Mouse (Mus musculus) megakaryocyte progenitor cell, adult 5-6 weeks (primary cell): Measurements from ENCODE around the gene Agmat. TPM values are rescaled to one million over a fixed set of nuclear protein-coding genes. Genes with fewer than 3 reads are reported as not detected.
"Not testable (repeated sequence)": the region's sequence is repeated elsewhere in the genome, so short reads cannot be mapped to it uniquely, and the experiment has no call there.

ENCODE experiments used
- ATAC-seq: replicated peaks from 2 replicates; pipeline ENCODE4 v1.8.0; 2016; ENCODE audit warnings: mild to moderate bottlenecking, moderate TSS enrichment, inconsistent platforms; ENCODE audit not compliant: poor library complexity
- total RNA-seq, 2 experiments: library from RNA; stranded (forward) in 1 of 2; stranded (reverse) in 1 of 2; fragments of 157-497, 149-512 nt in 1 of 2; fragments of 200-1000 nt in 1 of 2; gene quantifications; 2 replicates each; pipeline versions ENCODE4 v1.2.3 to v1.2.4; 2015 to 2017

The Agmat gene
- total RNA-seq, 2 experiments from 2014 or later: not detected

DNA sequence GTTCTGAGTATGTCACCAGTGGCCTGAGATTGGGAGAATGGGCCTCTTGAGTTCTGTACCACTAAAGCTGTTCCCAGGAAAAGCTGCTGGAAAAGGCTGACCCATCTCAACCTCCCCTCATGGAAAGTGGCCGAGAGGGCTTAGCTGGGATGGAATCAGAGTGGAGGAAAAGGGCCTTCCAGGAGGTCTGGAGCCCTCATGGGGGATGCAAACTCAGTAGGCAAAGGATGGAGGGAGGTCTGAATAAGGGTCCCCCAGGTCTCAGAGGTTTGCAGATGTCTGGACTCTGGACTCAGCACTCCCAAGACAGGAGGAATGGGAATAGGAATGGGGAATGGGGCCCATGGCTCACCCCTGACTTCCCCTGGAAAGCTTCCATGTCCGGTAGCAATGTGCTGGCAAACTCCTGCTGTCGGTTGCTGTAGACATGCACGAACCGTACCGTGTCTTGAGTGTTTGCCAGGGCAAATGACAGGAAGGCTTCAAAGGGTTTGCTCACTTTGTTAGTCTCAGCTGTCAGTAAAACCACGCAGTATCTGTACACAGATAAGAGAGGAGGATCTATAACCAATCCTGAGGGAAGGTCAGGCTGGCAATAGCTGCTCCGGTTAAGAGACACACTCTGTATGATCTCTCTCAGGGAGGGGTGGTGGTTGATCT is 23.2 kb downstream of the Agmat start:
- ATAC-seq: no peak

DNA sequence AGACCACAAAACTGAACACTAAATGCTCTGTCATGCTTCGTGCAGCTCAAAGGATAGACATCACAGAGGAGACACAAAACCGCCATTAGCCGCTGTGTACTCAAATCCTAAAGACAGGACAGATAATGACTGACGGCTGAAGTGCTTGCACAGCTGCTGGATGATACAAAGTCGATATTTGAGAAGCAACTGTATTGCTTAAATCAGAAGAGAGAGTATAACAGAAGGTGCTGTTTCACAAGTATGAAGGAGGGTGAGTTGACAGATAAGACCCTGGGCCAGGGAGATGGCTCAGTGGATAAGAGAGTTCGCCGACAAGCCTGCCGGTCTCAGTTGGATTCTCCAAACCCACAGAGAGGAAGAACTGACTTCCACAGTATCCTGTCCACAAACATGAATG is 25.4 kb downstream of the Agmat start:
- ATAC-seq: peak; percentile 38

DNA sequence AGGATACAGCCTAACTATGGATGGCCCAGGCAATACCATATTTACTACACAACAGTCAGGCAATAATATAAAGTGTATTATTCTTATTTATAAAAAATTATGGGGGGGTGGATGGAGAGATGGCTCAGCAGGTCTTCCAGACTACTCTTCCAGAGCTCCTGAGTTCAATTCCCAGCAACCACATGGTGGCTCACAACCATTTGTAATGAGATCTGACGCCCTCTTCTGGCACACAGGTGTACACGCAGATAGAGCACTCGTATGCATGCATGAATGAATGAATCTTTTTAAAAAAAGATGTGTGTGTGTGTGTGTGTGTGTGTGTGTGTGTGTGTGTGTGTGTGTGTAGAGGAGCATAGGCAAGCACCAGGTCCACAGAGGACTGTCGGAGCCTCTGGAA is 26.5 kb downstream of the Agmat start:
- ATAC-seq: not testable (repeated sequence)

DNA sequence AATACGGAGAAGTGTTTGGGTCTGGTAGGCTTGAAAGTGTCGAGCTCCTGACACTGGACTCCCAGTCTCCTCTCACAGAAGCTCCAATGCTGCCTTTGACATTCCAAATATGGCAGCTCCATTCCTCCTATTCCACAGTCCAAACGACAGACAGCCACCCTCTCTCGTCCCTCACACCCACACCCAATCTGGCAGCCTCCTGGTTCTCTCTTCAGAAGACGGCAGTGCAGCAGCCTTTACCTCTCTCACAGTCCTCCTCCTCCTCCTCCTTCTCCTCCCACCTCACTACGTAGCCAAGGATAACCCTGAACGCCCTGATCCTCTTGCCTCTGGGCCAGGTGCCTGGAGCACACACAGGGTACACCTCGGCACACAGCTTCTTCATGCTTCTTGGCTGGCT is 33.4 kb downstream of the Agmat start:
- no peak for ATAC-seq

DNA sequence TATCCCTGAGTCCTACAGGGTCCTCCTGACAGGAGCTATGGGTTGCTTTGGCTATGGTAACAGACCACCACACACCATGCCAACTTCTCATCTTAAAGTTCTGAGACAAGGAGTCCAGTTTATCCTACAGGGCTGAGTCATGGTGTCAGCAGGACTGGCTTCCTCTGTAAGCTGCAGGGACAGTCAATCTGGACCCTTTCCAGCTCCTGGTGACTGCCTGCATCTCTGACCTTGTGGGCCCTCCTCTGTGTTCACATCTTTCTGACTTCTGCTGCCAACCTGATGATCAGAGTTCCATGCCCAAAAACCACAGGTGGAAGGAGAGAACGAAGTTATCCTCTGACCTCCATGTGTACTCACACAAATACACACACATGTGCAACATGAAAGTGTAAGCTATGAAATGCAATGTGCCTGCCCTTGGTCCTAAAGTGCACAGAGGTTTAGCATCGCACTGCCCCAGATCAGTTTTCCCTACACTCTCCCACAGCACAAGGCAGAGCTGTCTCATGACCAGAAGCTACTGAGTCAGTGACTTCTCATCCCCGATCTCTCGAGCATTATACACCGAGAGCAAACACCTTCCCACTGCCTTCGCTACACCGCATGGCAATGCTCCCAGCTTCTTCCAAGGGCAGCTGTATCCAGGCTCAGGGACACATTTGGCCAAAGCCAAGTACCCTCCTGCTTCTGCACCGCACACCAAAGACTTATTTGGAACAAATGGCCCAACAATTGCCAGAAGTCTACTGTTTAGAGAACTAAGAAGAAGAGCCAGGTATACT is 34.9 kb downstream of the Agmat start:
- ATAC-seq: no peak

DNA sequence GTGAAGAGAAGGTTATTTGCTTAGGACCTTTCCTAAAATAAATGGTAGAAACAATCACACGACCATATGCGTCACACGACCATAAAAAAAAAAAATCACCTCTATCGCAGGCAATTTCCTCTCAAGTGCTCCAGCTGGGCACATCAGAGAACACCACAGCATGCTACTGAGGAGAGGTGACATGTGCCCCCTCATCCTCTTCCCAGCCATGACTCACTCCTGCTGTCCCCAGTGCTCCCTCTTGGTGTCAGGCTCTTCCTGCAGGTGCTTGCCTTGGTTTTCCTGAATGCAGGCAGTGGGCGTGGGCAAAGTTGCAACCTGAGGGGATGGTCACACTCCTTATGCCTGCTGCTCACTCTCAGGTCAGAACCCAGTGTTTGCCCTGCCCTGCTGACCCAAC is 38.4 kb downstream of the Agmat start:
- no peak for ATAC-seq

DNA sequence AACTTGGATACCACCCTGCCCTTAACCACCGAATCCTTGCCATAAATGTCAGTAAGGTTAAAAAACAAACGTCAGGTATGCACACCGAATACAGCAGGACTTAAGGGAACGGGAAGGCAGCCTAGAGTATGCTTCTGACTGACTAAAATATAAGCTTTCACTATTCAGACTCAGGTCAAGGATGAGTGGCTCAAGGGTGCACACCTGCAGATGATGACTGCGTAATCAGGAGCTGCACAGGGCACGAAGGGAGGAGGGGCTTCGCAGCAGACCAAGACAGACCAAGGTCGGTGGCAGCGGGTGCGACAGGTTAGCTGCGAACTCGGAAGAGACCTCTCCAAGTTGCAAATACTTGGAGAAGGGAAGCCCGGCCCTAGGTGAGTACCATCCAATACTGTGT is 39.7 kb downstream of the Agmat start:
- no peak for ATAC-seq

DNA sequence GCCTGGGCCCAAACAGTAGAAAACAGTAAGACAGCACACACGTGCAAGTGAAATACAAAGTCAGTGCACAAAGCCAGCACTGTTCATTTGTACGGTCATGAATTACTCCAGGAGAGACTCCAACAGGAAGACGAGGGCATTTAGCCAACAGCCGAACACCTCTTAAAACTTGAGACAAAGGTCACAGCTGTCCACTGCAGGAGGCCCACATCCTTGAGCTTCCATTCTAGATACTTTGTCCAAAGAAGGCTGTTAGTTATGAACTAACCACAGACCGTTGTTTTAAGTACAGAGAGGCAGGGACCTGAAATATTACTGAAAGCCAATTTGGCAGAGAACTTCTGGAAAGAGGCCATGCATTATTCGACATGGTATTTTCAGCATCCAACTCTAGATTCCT is 40.6 kb downstream of the Agmat start:
- no peak for ATAC-seq

DNA sequence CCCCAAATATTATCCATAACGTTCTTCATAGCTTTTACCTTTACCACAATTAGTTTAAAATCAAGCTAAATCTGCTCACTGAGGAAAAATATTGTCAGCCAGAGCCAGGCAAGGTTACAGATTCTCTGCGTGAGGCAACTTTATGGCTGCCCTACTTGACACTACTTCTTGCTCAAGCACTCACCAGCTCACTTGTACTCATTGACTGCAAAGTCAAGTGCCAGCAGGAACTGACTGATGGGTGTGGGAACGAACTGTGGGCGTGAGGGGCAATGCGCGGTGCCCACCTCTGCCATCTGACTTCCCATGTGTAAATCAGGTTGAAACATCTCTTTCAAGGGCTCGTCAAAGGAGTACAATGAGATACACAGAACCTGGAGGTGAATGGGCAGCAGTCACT is 41.0 kb downstream of the Agmat start:
- no peak for ATAC-seq

DNA sequence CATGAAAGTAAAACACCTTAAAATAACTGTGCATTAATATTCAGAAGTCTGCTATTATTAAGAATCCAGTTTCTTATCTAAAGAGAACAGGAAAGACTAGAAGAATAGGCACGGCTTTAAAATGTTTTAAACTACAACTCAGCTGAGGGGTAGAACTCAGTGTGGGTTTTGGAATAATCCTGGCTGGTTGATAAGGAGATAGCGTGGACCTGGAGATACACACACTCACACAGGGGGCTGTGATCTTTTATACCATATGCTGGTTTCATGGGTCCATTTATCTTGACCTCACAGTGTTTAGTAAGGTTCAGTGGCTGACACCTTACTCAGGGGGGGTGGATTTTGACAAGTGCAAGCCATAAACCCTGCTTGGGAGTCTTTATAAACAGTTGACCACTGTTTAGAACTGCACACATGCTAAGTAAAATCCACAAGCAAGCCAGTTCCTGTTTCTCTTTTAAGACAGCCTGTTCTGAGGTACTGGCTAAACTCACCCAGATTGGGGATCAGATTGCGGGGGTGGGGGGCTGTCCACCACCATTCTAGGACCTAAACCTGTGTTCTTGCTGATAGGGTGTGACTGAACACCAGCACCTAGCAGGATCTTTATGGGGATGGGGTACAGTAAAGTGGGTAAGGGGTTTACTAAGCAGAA is 43.2 kb downstream of the Agmat start:
- 0 out of 2 replicates have a peak, but pooled peaks have one; percentile 4 for ATAC-seq

DNA sequence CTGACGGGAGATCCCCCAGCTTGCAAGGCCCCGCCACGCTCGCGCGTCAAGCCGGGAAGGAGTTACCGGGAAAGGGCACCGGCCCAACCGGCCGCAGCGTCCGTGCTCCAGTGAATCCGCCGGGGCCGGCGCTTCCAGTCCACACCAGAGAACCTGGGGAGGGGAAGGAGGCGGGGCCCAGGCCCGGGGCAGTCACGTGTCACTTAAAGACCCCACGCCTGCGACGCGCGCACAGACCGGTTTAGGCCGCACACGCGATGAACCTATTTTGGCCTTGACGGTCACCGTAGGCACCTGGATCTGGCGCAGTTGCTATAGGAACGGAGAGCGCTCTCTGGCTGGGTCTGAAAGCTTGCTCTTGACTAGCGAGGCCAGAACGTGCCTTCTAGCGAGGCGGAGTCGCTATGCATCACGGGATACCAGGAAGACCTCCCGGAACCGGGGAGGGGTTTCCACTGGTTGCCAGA is 44.1 kb downstream of the Agmat start, which contains the start of gene Dnajc16:
Dnajc16 (minus strand) TSS at position 408 of the 467 bp plus-strand sequence.
- peak; percentile 72 for ATAC-seq

DNA sequence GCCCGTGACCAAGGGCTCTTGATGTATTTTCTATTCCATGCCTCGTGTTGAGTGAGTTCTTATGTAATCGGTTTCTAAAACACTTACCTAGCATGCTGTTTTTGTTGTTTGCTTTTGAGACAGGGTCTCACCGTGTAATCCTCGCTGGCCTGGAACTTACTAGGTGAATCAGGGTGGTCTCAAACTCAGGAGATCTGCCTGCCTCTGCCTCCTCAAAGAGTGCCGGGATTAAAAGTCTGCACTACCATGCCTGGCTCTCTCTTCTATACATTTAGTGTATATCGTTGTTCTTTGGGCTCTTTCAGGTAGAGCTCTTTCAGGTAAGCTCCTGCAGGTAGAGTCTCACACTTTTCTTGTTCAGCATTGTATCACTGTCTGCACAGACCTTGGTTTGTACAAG is 45.0 kb downstream of the Agmat start:
- ATAC-seq: no peak

DNA sequence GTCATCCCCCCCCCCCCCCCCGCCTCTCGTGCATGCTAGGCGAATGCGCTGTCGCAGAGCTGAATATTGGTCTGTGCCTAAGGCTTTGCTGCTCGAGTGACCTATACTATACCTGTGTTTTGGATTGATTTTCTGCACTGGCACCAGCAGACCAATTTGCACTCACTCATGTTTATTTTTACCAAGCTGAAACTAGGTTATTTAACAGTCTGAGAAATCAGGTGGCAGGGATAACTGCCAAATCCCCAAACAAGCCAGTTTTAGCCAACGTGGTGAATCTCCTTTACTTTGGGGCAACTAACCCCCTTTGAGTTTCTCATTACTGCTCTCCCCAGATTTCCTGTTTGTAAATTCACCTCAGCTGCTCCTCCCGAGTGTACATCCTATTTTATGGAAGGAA is 45.5 kb downstream of the Agmat start:
- ATAC-seq: no peak

DNA sequence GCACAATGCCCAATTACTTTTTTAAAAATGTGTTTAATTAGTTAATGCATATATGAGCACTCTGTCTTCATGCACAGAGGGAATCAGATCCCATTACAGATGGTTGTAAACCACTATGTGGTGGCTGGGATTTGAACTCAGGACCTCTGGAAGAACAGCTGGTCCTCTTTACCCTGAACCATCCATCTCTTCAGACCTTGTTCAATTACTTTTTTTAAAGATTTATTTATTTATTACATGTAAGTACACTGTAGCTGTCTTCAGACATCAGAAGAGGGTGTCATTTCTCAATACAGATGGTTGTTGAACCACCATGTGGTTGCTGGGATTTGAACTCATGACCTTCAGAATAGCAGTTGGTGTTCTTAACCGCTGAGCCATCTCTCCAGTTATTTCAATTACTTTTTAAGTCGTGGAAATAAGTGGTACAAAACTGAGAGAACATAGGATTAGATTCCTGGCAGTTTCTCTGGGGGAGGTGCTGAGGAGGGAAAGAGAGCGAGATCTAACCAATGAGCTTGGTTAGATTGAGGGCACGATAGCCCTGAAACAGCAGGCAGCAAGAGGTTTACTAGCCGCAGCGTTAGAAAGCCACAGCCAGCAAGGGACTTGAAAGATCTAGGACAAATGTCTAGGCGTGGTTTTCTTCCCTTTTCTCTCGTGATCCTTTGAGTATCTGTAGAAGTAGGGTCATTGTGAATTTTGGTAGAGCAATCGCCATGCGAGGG is 46.2 kb downstream of the Agmat start:
- peak; percentile 22 for ATAC-seq

DNA sequence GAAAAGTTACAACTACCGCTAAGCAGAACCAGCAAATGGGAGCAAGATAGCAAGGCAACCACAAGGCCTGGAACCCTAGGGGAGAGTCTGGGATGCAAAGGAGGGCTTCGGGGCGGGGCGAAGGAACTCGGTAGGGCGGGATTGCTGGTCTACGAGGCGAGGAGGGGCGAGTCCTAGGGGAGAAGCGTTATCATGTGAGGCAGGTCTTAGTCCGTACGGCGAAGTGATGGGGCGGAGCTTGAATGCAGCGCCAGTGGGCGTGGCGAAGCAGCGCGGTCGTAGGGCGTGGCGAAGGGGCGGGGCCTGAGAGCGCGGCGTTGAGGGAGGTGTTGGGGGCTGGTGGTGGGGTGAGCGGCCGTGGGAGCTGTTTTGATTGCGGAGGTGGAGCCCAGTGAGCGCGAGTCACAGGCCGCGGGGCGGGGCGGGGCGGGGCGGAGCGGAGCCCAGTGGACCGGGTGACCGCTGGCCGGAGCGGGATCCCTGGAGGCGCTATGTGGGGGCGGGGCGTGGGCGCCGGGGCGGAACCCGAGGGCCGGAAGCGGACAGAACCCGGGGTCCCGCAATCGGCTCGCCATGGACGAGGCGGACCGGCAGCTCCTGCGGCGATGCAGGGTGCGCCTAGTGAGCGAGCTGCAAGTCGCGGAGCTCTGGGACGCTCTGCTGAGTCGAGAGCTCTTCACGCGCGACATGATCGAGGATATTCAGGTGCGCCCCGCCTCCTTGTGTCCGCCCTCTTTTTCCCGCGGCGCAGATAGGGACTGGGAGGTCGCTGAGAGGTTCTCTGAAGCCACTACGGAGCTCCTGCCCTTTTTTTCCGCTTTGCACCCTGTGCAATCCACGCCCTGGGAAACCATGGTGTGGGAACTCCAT is 47.0 kb downstream of the Agmat start, which contains the start of gene Casp9:
Casp9 (plus strand) TSS at position 331 of the 870 bp plus-strand sequence.
- peak; percentile 68 for ATAC-seq

DNA sequence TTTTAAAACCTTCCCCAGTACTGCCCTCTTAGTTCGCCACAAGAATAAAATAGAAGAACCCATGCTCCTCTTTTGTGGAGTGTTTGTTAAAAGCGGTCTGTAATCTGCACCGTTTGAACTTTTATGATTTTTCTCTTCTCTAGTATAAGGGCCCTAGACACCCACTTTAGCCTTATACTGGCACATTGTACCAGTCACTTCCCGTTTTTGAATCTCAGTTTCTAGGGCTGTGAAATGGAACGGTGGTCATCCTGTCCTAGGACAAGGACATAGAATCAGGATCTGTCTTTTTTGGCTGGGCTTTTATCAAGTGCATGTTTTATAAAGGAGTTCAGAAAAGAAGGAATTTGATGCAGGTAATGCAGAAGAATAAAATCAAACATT is 47.7 kb downstream of the Agmat start:
- ATAC-seq: no peak

DNA sequence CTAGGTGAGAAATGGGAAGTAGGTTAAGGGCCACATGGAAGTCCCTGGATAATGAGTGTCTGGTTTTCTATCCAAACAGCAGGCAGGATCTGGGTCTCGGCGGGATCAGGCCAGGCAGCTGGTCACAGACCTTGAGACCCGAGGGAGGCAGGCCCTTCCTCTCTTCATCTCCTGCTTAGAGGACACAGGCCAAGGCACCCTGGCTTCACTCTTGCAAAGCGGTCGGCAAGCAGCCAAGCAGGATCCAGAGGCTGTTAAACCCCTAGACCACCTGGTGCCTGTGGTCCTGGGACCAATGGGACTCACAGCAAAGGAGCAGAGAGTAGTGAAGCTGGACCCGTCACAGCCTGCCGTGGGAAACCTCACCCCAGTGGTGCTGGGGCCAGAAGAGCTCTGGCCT is 49.9 kb downstream of the Agmat start:
- no peak for ATAC-seq

DNA sequence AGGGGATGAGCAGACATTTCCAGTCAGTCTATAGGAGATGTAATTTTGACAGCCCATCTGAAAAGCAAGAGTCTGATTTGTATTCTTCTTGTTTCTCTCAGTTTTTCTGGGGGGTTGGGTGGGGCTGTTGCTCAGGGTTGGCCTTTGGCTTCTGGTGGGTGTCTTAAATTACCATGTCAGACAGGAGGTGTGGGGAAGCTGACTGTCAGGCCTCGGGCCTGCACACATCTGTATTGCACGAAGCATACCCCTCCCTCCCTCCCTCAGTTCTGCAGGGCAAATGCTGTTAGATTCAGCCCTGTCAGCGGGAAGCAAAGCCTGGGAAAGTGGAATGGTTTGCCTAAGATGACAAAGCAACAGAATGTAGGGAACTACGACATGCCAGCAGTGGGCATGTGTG is 50.5 kb downstream of the Agmat start:
- ATAC-seq: no peak

DNA sequence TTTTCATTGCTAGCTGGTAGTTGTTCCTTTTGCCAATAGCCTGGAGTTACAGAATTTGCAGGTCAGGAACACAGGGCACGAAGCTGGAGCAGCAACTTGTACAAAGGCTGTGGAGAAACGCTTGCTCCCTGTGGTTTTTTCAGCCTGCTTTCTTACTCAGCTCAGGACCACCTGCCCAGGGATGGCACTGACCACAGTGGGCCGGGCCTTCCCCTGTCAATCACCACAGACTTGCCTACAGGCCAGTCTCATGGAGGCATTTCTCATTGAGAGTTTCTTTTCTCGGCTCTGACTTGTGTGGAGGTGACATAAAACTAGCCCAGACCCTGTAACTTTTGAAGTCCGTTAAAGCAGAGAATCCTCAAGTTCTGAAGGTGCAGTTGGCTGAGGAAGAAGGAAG is 51.1 kb downstream of the Agmat start:
- ATAC-seq: no peak

DNA sequence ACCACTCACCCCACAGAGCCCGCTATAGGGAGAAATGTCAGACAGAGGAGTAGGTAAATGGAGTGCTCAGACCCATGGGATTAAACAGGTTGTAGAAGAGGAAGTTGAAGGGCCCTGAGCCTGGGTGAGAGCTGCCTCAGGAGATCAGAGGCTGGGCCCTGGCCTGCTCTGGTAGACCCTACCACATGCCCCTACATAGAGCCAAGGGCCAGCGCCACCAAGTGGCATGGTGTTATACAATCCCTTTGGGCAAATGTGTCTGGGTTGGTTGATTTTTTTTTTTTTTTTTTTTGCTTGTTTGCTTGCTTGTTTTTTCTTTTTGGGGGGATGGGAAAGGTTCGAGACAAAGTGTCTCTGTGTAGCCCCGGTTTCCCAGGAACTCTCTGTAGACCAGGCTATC is 57.6 kb downstream of the Agmat start:
- no peak for ATAC-seq
